Mouse (Mus musculus) skeletal muscle tissue, postnatal 0 days (tissue): ENCODE data around the gene Zfp947. TPM values are rescaled to one million over a fixed set of nuclear protein-coding genes. Genes with fewer than 3 reads are reported as not detected.

Experiments used
- polyA plus RNA-seq: library from polyadenylated mRNA; unstranded; fragments of >200 nt; fragmentation: Nextera tagmentation; extraction: Ambion mirVana; gene quantifications from 2 replicates; pipeline ENCODE4 v1.2.1, GENCODE M21; 2015

Gene Zfp947
- polyA plus RNA-seq, result 0.95 and 1.4 TPM in 2 replicates

GRCm38 (mm10) chr17:22165722-22166294, at the start of gene Zfp947:
Gene Zfp947 (minus strand): TSS chr17:22166190.

Other genes with a start within 250 kb of the Zfp947 start
- gene Zfp942, start 203.7 kb downstream of the Zfp947 start, polyA plus RNA-seq, result 7.9 and 8.0 TPM in 2 replicates
- 10.5 and 11.3 TPM in 2 replicates for gene Zfp943, start 203.6 kb downstream of the Zfp947 start, polyA plus RNA-seq
- gene Zfp994, start 59.4 kb upstream of the Zfp947 start, polyA plus RNA-seq, result 1.2 and 1.4 TPM in 2 replicates
- gene CT030661.1, start 148.6 kb upstream of the Zfp947 start, polyA plus RNA-seq, result 5.4 and 5.7 TPM in 2 replicates
- 6.8 TPM in 2 replicates for gene Zfp944, start 195.2 kb upstream of the Zfp947 start, polyA plus RNA-seq
- gene Zfp758, start 195.3 kb upstream of the Zfp947 start, polyA plus RNA-seq, result 6.6 and 7.4 TPM in 2 replicates